Mouse (Mus musculus) liver, embryonic 16.5 days (tissue): ENCODE results near the gene Hs1bp3. TPM values are rescaled to one million over a fixed set of nuclear protein-coding genes. Genes with fewer than 3 reads are reported as not detected.

Source experiments
- ATAC-seq: fragments of 200-750 bp; cut with Nextera tagmentation; 2 replicates; pipeline ENCODE4 v1.8.0; 2017; ENCODE audit warnings: low read depth, mild to moderate bottlenecking, moderate number of reproducible peaks, moderate library complexity
- H3K27ac ChIP-seq: fragments of 300-500 bp; sonication (generic); 2 replicates; pipeline ENCODE4 v1.5.1; 2014; ENCODE audit warnings: mild to moderate bottlenecking, low read length
- H3K27me3 ChIP-seq: fragments of 300-500 bp; sonication (generic); 2 replicates; pipeline ENCODE4 v1.6.1; 2014; ENCODE audit warnings: low read depth, low read length, mixed read lengths; ENCODE audit not compliant: control insufficient read depth, insufficient read depth
- H3K36me3 ChIP-seq: fragments of 300-500 bp; sonication (generic); 2 replicates; pipeline ENCODE4 v1.6.1; 2014; ENCODE audit warnings: mild to moderate bottlenecking; ENCODE audit not compliant: control insufficient read depth, insufficient read depth
- H3K4me1 ChIP-seq: fragments of 300-500 bp; sonication (generic); 2 replicates; pipeline ENCODE4 v1.6.1; 2014; ENCODE audit warnings: low read depth, low read length, mixed read lengths; ENCODE audit not compliant: control insufficient read depth
- H3K4me2 ChIP-seq: fragments of 300-500 bp; sonication (generic); 2 replicates; pipeline ENCODE4 v1.6.1; 2014; ENCODE audit warnings: low read depth, low read length, mixed read lengths
- H3K4me3 ChIP-seq: fragments of 300-500 bp; sonication (generic); 2 replicates; pipeline ENCODE4 v1.5.1; 2014; ENCODE audit warnings: low read depth, mild to moderate bottlenecking, low read length
- H3K9ac ChIP-seq: fragments of 300-500 bp; sonication (generic); 2 replicates; pipeline ENCODE4 v1.6.1; 2014; ENCODE audit warnings: low read depth, low read length
- H3K9me3 ChIP-seq: fragments of 300-500 bp; sonication (generic); replicated peaks from 2 replicates; pipeline ENCODE4 v1.6.1; 2016; ENCODE audit warnings: low read length; ENCODE audit not compliant: control insufficient read depth
- WGBS: fragments of 180-500 bp; shearing (Covaris S2); extraction: QIAGEN DNeasy Blood & Tissue Kit; methylation state at CpG from one replicate; pipeline ENCODE4 v1.1.7; 2014; ENCODE audit not compliant: insufficient replicate concordance; 5-methylcytosine and 5-hydroxymethylcytosine counted together
- polyA plus RNA-seq: library from polyadenylated mRNA; unstranded; fragments of >200 nt; fragmentation: Nextera tagmentation; extraction: Ambion mirVana; gene quantifications from 2 replicates; pipeline ENCODE4 v1.2.1, GENCODE M21; 2015

The Hs1bp3 gene
- polyA plus RNA-seq, 1 experiment from 2014 or later: 5.0 TPM

DNA sequence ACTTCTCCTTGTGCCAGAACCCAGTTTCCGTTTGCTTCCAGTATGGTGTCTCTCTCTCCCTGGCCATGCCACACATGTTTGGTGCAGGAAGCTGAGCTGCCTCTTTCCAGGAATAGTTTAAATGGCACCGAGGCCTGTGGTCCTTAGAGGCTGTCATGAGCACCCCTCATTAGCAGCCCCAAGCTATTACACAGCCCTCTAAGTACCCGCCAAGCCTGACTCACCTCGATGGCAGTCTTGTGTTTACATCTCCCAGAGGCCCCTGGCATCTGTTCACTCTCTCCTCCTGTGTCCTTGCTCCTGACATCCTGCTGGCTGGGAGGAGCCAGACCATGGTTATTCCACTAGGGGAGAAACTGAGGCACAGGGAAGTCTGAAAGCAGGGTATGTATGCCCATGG lies 25.3 kb downstream of the Hs1bp3 start:
- Histone ChIP-seq H3K9ac (no peak overlapping the region), H3K27ac (no peak overlapping the region), H3K27me3 (no peaks in the 10 kb centered on the region), H3K36me3 (peaks cover 3% of the 10 kb centered on the region; the same call in 1 of the 2 replicates), H3K9me3 (no peaks in the 10 kb centered on the region), H3K4me1 (peaks cover 5% of the 10 kb centered on the region), H3K4me3 (no peak overlapping the region), H3K4me2 (no peak overlapping the region)
- WGBS: 63% methylated on average over 4 of the region's 4 CpGs
- ATAC-seq: no peak

DNA sequence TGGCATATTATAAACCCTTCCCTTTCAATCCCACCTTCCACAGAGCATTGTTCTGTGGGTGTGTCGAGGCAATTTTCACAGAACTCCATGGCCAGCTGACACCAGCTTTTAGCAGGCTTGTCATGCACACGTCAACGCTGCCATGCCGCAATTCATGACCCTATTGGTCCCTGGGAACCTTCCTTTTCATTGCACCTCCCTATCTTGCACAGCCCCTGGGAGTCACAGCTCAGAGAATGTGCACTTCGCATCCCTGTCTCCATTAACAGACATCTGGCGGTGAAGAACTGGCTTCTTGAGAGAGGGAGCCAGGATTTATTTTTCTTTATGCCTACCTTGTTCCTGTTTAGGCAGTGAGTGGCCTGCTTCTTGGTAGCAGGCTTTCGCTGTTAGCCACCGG lies 25.7 kb downstream of the Hs1bp3 start:
- no peak overlapping the region for H3K4me2 ChIP-seq
- no peak overlapping the region for H3K27ac ChIP-seq
- H3K27me3 ChIP-seq: no peaks in the 10 kb centered on the region
- H3K4me3 ChIP-seq: no peak overlapping the region
- peaks cover 3% of the 10 kb centered on the region; the same call in 1 of the 2 replicates for H3K36me3 ChIP-seq
- ATAC-seq: no peak
- 77% methylated on average over 8 of the region's 8 CpGs for WGBS
- peaks cover 3% of the 10 kb centered on the region for H3K4me1 ChIP-seq
- H3K9me3 ChIP-seq: no peaks in the 10 kb centered on the region
- H3K9ac ChIP-seq: no peak overlapping the region

DNA sequence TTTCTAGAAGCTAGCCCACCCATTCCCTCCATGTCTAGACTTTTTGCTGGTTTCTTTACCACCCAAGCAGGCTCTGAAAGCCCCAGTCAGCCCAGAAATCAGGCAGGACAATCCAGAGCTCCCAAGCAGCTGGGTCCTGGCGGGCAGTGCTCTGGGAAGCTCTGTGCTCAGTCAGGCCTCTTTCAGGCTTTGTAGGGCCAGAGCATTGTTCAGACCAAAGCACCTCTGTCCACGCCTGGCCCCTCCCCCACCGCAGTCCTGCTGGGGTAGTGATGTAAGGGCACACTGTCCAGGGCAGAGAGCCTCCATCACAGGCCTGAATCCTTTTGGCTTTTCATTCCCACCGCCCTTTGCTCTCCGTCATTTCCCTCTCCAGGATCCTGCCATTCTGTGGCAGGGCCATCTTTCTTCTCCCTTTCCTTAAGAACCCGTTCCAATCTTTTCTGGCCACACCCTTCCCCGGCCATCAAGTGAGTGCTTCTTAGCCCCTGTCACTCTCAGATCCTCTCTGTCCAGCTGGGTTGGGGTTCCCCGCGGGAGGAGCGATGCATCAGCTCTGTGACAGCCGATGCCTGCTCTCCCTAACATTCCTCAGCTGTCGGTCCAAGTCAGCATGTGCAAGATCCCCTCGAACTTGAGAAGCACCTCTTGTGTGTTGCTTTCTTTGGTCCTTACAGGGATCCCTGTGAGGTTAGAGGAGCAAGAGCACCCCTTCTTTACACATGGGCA lies 26.5 kb downstream of the Hs1bp3 start:
- WGBS: 69% methylated on average over 13 of the region's 13 CpGs
- Histone ChIP-seq H3K9me3 (no peaks in the 10 kb centered on the region), H3K27me3 (no peaks in the 10 kb centered on the region), H3K36me3 (peaks cover 3% of the 10 kb centered on the region; the same call in 1 of the 2 replicates), H3K4me3 (no peak overlapping the region), H3K27ac (no peak overlapping the region), H3K4me1 (no peaks in the 10 kb centered on the region), H3K9ac (no peak overlapping the region), H3K4me2 (no peak overlapping the region)
- ATAC-seq: no peak

DNA sequence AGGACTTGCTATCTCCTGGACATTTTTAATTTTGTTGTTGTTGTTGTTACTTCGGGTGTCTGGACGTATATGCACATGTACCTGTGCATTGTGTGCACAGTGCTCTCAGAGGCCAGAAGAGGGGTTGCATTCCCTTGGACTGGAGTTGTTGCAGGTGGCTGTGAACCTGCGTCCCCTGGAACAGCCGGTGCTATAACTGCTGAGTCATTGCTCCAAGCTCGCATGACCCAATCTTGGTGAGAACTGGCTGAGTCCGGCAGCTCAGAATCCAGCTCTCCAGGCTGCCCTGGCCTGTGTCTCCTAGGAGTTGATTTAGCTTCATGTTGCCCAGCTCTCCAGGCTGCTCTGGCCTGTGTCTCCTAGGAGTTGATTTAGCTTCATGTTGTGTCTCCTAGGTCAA lies 27.8 kb downstream of the Hs1bp3 start:
- no peak overlapping the region for H3K9ac ChIP-seq
- H3K4me3 ChIP-seq: no peak overlapping the region
- no peak overlapping the region for H3K4me2 ChIP-seq
- H3K27me3 ChIP-seq: no peaks in the 10 kb centered on the region
- H3K4me1 ChIP-seq: no peaks in the 10 kb centered on the region
- ATAC-seq: no peak
- H3K36me3 ChIP-seq: peaks cover 3% of the 10 kb centered on the region; the same call in 1 of the 2 replicates
- 49% methylated on average over 6 of the region's 6 CpGs for WGBS
- no peak overlapping the region for H3K27ac ChIP-seq
- H3K9me3 ChIP-seq: no peaks in the 10 kb centered on the region

DNA sequence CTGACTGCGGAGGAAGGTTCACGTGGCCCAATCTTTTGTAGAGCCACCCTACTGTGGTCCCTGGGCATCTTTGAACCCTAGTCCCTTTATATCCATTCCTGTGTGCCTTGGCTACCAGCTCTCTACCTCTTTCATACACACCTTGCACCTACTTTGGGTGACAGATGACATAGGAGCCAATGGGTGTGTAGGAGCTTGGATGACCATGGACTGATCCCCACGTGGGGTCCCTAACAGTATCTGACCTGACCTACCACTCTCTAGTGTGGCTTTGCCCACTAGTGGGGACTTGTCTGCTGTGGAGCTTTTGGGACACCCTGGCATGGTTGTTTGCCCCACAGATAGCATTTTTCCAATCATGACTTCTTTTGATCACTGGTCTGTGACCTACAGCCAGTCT lies 30.1 kb downstream of the Hs1bp3 start:
- Histone ChIP-seq H3K27ac (no peak overlapping the region), H3K9me3 (no peaks in the 10 kb centered on the region), H3K36me3 (no peaks in the 10 kb centered on the region), H3K4me2 (no peak overlapping the region), H3K4me3 (no peak overlapping the region), H3K27me3 (no peaks in the 10 kb centered on the region), H3K4me1 (no peaks in the 10 kb centered on the region; the same call in 1 of the 2 replicates), H3K9ac (no peak overlapping the region)
- WGBS: 63% methylated on average over 3 of the region's 3 CpGs
- ATAC-seq: no peak

DNA sequence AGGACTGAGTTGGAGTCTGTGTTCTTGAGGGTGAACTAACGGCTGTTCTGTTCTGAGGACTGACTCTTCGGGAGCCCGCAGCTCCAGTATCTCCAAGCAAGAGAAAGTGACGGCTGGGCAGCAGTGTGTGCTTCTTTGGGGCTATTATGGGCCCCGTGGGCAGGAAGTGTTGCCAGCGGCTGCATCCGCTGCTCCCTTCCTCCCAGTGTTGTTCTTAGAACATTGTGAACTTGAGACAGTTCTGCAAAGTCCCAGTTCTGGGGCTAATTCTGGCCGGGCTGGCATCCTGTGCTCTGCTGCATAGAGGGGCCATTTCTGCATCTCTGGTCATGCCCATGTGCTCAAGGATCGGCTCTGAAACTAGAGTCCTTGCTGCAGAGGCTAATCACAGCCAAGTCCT lies 31.7 kb downstream of the Hs1bp3 start:
- 10% methylated on average over 9 of the region's 9 CpGs for WGBS
- H3K4me1 ChIP-seq: no peaks in the 10 kb centered on the region; the same call in none of the 2 replicates
- H3K9me3 ChIP-seq: no peaks in the 10 kb centered on the region
- no peaks in the 10 kb centered on the region for H3K36me3 ChIP-seq
- peak; percentile 65 for ATAC-seq
- H3K9ac ChIP-seq: peak overlapping the region; percentile 16
- peak overlapping the region; percentile 34 for H3K4me2 ChIP-seq
- peak overlapping the region; percentile 3 for H3K4me3 ChIP-seq
- H3K27me3 ChIP-seq: no peaks in the 10 kb centered on the region
- H3K27ac ChIP-seq: peak overlapping the region; percentile 60

DNA sequence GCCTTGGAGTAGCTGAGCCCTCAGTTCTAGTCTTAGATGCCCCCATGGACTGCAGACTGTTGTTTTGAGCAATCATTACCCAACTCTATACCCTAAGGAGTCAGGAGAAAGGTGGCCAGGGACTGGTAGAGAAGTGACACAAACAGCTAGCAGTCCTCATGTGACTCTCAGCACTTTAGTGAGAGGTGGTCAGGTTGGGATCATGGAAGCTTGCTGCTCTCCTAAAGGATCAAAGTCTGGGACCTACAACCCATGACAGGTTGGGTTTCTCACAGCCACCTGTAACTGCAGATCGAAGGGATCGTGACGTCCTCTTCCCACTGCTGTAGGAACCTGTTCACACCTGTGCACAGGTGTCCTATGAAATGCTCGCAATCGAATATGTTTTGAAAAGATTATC lies 32.3 kb downstream of the Hs1bp3 start:
- WGBS: 67% methylated on average over 5 of the region's 5 CpGs
- no peaks in the 10 kb centered on the region for H3K27me3 ChIP-seq
- H3K27ac ChIP-seq: peak overlapping the region; percentile 60
- no peak for ATAC-seq
- H3K4me1 ChIP-seq: no peaks in the 10 kb centered on the region; the same call in none of the 2 replicates
- no peaks in the 10 kb centered on the region for H3K36me3 ChIP-seq
- no peak overlapping the region; the same call in 1 of the 2 replicates for H3K4me2 ChIP-seq
- peak overlapping the region; percentile 3; the same call in 1 of the 2 replicates for H3K4me3 ChIP-seq
- no peaks in the 10 kb centered on the region for H3K9me3 ChIP-seq
- no peak overlapping the region for H3K9ac ChIP-seq

DNA sequence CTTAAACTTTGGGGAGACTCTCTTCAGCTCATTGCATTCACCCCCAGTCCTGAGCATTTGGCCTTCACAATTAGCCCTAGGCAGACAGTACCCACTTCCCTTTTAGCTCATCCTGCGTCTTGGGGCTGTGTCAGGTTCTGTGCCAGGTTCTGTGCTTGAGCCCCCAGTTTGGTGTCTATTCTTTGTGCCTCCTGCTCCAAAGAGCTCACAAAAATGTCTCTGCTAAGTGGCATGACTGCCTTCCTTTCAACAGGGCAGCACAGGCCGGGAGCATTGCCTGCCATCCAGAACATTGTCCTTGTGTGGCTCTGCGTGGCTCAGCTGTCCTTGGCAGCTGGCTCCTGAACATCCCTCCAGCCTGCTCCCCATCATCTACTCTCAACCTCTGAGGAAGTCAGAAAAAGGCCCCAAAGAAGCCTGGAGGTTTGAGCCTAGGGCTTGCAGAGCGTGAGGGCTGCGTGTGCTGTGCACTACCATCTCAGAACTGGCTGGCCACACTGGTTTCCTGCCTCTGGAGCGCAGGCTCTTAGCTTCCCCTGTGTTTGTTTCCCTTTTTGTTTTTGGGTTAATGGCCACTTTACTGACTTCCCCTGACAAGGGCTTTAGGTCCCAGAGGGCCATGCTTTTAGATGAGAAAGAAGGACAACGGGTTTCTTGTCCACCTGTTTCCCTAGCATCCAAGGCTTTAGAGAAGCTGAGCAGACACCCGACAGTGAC lies 34.7 kb downstream of the Hs1bp3 start:
- H3K27ac ChIP-seq: peak overlapping the region; percentile 69
- 32% methylated on average over 8 of the region's 8 CpGs for WGBS
- H3K4me2 ChIP-seq: no peak overlapping the region
- H3K36me3 ChIP-seq: no peaks in the 10 kb centered on the region
- peaks cover 4% of the 10 kb centered on the region for H3K4me1 ChIP-seq
- H3K9me3 ChIP-seq: no peaks in the 10 kb centered on the region
- ATAC-seq: peak; percentile 28; the same call in 1 of the 2 replicates
- H3K4me3 ChIP-seq: no peak overlapping the region
- H3K9ac ChIP-seq: no peak overlapping the region
- H3K27me3 ChIP-seq: no peaks in the 10 kb centered on the region
